Mouse (Mus musculus) ES-E14 (cell line): ENCODE data around the gene Tmem50a.

ENCODE experiments used
- HCFC1 ChIP-seq: IDR thresholded peaks from 2 replicates; pipeline ENCODE4 v1.6.1; 2012; ENCODE audit warnings: low read length, inconsistent platforms, borderline replicate concordance; ENCODE audit not compliant: insufficient read depth
- MAFK ChIP-seq: IDR thresholded peaks from 2 replicates; pipeline ENCODE4 v1.6.1; 2014; ENCODE audit warnings: mild to moderate bottlenecking, low read depth, low read length, inconsistent platforms; ENCODE audit not compliant: insufficient read depth
- ZC3H11A ChIP-seq: IDR thresholded peaks from 2 replicates; pipeline ENCODE4 v1.6.1; 2012; ENCODE audit warnings: low read depth, mild to moderate bottlenecking, inconsistent platforms, low read length, borderline replicate concordance

GRCm38 (mm10) chr4:134930190-134930589, 15.4 kb upstream of the Tmem50a start:
- TF ChIP-seq MAFK (no peak), HCFC1 (no peak), ZC3H11A (no peak)
